Mouse (Mus musculus): Measurements from ENCODE around the gene 2010111I01Rik.
A peak's percentile ranks its signal among the peaks of the same experiment; 100 is the strongest.

The 2010111I01Rik gene

DNA sequence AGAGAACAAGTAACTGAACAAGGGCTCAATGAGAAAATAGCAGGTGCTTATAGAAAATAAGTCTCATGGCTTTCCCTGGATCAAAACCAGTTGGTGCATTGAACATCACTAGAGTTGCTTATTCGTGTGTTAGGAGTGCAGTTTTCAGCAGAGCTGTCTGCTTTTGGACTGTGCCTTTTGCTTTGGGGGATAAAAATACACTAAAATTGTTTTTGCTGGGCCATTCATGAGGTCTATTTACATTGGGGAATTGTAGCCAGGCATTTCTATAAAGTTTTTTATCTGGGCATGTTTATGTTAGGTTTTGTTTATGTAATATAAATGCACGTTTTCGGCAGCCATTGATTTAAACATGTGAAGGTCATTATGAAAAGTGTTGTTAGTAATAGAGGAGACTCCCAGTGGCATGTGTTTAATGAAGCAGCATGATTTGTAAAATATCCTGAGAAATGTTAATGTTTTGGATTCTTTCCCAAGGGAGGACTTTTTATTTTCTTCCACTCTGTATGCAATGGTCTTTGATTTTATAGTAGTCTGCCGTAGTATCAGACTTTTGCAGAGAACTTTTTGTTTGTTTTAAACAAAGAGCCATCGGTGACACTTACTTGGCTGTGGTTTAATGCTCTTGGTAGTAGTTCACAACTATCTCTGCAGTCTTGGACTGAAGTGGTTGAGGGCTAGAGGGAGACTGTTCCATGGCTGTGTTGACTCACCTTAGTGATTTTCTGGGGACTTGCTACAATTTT, 146.8 kb downstream of the 2010111I01Rik start:
- no peak for DNase-seq (ENCODE audit: low read depth, low spot score)

DNA sequence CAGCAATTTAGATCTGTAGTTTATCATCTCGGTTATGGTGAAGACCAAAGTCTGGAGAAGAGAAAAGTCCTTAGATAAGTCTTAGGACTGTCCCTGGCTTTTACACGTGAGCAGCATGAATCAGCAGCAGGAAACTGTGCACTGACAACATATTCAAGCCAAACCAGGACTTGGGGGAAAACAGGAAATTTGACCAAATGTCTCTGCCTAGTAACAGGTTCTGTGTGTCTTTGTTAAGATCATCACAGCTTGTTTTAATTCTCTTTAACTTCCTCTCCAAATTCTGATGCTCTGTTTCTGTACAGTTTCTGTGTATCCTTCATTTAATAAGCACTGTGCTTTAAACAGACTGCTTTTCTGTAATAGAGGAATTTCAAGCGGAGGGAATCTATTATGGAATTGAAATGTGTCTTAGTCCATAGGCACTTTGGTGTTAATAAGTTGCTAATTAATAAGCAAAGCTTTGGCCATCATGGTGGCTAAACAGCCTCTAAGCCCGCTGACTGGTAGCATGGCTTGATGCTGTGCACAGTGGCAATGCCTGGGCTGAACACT, 147.4 kb downstream of the 2010111I01Rik start:
- DNase-seq (ENCODE audit: low read depth, low spot score), result no peak

DNA sequence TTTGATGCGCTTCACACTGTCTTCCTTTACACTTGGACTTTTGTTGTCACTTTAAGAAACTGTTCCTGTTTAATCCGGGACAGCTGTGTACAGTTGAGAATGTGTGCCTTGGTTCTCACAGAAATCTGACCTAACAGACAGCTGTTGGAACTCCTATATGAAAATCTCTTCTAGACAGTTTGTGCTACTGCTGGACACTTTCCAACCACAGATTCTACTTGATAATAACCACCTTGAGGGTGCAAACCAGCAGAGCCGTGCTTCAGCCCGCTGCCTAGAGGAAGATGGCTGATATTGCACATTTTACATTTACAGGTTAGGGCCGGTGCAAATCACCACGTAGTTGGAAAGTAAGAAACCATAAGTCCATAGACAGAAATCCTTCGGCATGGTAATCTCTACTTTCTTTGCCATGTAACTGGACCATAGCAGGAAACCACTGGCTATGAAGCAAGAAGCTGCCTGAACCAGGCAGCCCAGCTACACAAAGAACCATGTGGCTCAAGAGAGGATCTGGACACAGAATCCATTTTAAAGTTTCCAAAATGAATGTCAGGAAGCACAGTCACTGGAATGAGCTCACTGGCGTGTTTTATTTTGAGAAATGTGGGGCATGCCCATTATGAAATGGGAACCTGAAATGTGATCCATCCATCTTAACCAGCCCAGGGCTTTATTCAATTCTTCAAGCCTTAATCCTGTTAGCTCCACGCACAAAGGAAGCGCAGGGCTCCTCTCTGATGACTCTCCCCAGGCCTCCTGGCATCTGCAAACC, 148.1 kb downstream of the 2010111I01Rik start:
- no peak for DNase-seq (ENCODE audit: low read depth, low spot score)

DNA sequence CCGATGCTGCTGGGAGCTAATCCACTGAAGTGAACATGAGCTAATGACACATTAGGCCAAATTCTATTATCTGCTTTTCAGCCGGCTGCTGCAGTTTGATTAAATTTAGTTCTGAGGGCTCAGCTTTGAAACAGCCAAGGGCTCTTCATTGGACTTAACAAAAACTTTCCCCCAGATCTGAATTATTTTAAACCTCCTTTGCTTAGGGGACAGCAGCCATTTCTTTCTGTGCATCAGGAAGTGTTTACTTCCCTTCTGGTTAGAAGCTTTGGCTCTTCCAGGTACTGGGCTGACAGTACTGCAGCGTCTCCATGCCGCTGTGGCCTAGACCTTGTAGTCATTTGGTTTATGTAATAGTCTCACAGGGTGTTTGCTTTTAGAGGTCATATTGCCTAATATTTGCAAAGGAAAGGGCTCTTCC, 149.2 kb downstream of the 2010111I01Rik start:
- DNase-seq (ENCODE audit: low read depth, low spot score), result no peak

DNA sequence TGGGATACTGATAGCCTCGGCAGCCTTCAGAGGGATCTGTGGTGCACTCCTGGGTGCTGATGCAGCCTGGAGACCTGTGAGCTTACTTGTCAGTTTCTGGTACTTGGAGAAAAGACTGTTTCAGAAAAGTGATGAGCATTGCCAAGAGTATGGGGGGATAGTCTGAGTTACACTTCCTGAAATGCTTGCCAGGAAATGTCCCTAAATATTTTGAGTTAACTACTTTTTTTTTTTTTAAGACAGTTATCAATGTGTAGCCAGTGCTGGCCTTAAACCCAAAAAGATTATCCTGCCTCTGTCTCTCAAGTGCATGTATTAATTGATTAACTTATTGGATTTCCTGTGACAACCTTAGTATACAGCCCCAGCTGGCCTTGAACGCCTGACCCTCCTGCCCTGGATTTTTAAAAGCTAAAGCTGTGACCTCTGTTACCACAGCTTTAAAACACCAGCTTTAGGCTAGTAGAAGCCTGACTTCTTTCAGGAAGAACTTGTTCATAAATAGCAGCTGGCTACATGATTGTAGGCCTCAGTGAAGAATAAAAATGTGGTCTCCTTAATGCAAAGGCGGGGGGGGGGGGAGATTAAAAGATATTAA, 150.6 kb downstream of the 2010111I01Rik start:
- no peak for DNase-seq (ENCODE audit: low read depth, low spot score)

DNA sequence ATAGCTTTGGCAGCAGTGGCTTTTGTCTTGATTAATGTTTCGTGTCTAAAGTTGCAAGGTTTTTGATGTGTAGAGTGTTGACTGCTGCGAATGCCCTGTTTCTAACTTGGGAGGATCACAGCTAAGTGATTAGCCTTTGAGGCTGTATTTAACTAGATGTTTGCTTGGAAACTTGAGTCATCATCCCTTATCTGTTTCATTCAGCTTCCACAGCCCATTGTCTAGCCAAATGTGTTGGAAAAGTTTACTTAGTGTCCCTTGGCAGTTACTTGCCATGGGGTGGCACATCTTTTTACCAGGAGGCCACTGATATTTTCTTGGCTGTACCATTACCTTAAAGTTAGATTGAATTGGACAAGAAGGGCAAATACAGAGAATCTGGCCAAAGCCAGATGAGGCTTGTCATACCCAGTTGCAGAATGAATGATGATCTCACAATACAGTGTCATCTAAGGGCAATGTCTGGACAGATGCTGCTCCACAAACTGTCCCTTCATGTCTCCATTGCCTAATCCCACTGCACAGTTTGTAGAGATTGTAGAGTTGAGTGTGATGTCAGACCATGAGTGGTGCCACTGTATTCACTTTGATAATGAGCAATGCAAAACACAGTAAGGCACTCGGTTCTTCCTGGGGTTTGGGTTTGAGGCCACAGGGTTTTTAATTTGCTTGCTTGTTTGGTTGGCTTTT, 152.9 kb downstream of the 2010111I01Rik start:
- no peak for DNase-seq (ENCODE audit: low read depth, low spot score)

DNA sequence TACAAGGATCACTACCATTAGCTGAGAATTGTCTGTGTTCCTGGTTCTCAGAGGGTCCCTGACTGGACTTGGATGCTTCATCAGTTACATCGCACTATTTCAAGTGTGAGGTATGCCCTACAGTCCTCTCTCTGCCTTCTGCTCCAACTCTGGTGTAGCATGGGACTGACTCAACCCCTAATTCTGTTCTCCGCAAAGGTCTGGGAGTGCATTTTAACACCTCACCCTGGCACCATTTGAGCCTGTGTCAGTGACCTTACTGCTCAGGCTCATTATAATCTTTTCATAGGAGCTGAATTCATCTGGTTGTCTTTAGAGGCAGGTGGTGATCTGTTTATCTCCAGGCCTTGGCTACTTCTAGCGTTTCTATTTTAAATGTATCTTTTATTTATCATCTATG, 154.0 kb downstream of the 2010111I01Rik start:
- DNase-seq (ENCODE audit: low read depth, low spot score), result no peak

DNA sequence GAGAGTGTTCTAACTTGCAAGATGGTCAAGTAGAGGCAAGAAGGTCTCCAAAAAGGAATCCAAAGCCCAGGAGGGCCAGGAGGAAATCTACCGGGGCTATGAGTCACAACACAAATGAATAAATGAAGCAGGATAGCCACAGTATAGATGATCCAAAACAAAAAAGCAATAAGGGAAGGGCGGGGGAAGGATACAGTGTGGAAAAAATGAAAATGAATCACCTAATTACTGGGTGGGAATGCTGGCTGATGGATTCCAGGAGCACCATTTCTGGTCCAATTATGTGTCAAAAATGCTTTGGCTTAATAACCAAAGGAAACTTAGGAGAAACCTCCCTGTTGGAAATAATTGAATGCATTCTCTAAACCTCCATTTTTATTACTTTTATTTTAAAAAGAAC, 155.6 kb downstream of the 2010111I01Rik start:
- DNase-seq (ENCODE audit: low read depth, low spot score), result no peak

DNA sequence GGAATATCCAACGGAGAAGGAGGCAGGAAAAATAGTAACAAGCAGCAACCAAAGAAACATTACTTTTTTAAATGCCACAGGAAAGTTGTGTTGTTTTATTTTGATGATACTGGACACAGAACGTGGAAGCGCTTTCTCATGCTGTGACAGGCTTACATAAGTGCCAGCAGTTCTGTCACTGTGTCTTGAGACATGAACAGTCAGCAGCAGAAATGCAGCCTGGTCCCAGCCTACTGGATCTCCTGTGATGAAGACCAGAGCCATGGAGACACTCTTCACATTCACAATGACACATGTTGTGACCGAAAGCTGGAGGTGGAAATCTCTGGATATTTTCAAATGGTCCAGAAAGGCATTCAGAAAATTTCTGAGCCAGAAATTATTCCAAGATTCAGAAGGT, 157.1 kb downstream of the 2010111I01Rik start:
- DNase-seq (ENCODE audit: low read depth, low spot score), result no peak

DNA sequence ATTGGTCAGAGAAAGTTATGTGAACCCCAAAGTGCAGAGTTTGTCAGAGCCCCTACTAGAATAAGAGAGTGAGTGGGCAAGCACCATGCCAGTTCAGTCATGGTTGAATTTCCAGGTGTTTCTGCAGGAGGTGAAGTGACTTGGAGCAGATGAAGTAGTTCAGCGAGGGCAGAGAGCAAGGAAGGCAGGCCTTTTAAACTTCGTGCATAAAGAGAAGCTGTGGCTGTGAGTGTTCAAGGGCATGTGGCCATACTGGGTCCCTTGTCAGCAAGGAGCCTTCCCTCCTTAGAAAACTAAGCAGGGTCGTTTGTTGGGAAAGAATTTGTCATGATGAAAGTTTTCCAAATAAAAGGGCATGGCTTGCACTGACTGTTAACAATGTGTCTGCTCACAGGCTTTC, 161.5 kb downstream of the 2010111I01Rik start:
- no peak for DNase-seq (ENCODE audit: low read depth, low spot score)

DNA sequence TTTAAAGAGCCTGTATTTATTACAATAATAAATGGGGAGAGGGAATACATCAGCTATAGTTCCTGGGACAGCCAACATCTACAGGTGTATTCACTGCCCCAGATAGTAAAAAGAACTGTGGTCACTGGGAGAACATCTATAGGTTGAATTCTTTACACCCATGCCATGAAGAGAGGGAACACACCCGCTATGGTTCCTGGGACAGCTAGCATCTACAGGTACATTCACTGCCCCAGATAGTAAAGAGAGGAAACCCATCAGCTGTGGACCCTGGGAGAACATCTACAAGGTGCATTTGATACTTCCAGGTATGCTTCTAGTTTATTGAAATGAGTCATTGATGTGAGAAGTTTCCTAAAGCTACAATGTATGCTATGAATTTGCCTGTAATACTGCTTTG, 162.8 kb downstream of the 2010111I01Rik start:
- DNase-seq (ENCODE audit: low read depth, low spot score), result no peak

DNA sequence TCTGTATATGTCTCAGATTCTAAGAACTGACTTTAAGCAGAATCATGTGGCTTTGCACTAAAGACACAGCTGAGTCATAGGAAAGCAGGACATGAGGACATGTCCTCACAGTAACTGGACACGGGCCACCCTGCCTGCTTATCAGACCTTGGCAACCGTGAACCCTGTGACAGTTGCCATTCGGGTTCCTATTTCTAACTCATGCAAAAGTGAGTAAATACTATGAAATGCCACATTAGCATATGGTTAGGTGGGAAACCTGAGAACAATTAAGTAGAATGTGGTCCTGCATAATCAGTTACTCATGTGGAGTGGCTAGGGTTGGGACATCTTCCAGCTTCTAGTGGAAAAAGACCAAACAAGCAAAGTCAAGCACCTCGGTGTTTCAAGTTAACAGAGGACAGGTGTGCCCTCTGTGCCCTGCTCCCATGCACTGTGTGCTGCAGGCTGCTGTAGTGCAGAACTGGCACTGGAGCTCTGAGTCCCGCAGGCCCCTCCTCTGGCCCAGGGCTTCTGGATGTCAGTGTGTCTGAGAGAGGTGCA, 170.3 kb downstream of the 2010111I01Rik start:
- DNase-seq (ENCODE audit: low read depth, low spot score), result no peak

DNA sequence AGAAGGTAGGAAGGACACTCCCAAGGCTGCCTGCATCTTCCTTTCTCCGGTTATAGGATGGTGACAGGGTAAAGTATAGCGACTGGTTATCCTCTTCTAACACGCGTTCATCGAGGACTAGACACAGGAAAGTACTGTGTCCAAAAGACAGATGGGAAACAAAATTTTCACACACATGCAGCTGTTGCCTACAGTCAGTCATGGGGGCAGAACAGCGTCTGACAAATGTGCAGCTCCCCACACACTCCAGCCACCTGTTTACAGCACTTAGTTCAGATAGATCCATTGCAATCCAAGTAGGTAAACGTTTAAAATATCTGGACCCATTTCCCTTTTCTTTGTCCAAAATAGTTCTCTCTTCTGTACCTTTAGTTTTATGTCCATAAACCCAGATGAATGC, 171.3 kb downstream of the 2010111I01Rik start:
- no peak for DNase-seq (ENCODE audit: low read depth, low spot score)

DNA sequence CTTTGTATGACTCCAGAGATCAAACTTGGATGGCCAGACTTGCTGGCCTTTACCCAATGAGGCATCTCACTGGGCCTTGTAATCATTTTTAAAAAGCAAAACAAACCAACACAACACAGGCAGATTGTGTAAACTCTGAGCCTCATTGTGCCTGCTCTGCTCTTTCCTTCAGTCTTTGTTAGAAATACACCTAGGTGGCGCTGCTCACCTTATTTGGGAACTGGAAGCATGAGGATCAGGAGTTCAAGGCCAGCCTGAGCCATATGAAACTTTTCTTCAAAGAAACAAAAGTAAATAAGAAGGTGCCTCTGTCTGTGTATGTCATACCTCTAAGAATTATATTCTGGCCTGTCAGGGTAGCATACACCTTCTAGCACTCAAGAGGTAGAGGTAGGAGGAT, 172.1 kb downstream of the 2010111I01Rik start:
- peak; percentile 48 for DNase-seq (ENCODE audit: low read depth, low spot score)

DNA sequence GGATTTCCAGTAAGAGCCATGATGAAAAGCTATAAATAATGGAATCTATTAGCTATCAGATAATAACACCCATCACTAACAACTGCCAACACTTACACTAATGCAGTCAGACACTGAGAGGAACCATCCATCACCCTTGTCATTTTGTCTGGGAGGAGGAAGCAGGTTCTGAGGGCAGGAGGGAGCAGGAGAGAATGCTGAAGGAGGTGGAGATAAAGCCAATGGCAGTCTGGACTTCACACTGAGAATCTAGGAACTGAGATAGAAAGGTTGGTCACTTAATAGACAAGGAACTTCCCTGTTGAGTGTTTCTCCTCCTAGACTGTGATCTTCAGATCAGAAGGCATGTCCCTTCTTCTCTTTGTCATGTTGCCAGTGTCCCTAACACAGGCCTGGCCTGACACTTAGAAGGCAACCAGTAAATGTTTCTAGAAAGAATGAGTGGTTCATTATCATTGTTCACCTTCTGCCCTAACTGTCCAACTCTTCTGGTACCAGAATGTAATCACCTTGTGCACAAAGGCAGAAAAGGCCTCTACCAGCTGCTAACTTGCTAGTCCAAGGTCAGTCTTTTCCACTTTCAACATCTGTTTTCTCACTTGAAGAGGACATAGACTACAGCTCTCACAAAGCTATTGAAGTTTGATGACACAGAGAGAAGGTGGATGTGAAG, 173.8 kb downstream of the 2010111I01Rik start:
- DNase-seq (ENCODE audit: low read depth, low spot score), result no peak

DNA sequence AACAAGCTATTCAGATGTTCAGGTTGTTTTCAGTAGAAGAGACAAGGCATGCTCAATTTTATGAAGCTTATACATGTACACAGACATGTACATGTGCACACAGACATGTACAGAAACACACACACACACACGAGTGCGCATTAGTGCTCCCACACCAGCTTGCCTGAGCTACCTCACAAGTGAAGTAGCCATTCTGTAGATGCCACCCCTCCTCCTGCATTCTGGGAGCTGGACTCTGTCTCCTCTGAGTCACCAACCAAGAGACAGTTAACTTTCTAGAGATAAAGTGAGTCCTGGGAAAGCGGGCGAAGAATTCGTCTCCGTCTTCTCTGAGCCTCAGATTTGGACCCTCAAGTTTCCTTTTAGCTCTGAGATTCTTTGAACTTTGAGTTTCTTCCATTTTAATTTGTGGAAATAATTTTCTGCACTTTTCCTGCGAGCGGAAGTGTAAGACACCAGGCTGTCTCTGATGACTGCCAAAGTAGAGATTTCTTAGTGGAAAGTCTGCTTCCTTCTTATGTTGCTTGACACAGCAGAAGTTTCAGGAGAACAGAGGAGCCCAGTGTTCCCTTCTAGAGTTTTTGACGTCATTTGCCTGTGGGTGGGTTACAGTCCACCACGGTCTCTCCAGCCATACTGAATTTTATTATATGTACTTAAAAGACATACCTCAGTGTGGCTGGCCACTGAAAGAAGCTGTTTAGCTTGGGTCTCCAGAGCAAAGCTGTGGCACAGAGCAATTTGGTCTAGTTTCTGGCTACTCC, 175.0 kb downstream of the 2010111I01Rik start:
- no peak for DNase-seq (ENCODE audit: low read depth, low spot score)

DNA sequence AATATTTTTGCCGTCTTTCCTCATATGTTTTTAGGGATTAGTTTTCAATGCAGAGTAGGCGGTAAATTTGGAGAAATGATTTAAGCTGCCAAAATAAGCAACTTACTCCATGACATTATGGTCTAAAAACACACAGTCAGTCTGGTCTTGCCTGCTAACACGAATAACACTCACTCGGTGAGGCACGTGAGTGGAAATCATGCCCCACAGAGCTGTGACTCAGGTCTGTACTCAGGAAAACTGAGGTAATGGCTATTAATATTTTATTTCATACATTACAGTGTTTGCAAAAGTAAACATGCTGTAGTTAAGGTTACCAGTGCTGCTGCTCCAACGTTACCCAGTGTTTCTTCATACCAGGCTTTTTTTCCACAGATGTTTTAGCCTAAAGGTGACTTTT, 176.1 kb downstream of the 2010111I01Rik start:
- no peak for DNase-seq (ENCODE audit: low read depth, low spot score)

DNA sequence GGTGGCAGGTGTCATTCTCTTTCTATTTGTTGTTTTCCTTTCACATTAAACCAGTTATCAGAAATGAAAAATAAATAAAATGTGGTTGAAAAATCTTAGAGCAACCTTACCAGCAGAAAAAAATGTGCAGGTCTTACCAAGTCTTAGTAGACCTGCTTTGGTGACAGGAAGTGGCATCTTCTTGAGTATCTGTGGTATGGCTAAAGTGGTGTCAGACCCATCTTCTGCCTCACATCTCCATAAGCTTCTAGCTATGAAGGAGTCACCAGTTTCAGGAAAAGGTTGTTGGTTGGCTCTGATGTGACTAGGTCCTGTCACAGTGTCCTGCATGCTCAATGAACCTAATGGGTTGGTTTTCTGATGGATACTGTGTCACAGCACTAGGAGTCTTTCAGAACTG, 176.6 kb downstream of the 2010111I01Rik start:
- no peak for DNase-seq (ENCODE audit: low read depth, low spot score)

DNA sequence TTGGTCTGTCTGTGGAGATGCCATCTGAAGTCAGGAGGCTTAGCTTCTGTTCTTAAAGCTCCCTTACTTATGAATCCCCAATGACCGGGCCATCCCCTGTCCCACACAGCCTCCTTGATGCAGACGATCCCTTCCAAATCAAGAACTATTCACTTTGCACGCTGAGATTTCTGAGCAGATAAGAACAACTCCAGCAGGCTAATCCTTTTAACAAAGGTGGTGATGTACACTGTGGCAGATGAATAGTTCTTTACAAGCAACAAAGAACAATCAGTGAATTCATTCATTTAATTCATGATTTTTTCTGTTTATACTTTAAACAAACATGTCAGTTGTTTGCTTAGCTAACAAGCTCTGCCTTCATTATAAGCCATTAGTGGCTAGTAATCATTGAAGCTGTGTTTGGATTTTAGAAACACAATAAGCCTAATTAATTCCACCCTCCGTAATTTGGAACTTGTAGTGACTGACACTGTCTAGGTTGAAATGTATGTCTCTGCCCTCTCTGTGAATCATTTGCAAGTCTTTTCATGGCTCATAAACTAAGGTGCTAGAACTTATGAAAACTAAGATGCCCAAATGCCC, 182.0 kb downstream of the 2010111I01Rik start:
- DNase-seq (ENCODE audit: low read depth, low spot score), result no peak

DNA sequence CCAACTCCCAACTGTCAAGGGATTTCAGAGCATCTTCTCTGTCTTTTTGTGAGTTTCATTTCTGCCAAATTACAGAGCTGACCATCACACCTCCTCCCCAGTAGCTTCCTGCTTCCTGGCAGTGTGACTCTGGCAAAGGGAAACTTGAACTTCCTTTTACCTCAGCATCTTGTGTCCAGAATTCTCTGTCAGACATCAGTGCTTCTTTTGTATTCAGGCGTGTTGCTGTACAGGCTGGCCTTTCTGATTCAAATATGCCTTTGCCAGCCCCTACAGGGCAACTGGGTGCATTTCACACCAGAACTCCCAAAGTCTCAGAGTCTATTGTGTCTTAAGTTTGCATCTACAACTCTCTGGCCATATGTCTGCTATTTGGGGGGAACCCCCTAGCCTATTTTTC, 183.5 kb downstream of the 2010111I01Rik start:
- peak; percentile 50 for DNase-seq (ENCODE audit: low read depth, low spot score)
